Mouse (Mus musculus): ENCODE results near the gene Syt1.

Syt1 gene

DNA sequence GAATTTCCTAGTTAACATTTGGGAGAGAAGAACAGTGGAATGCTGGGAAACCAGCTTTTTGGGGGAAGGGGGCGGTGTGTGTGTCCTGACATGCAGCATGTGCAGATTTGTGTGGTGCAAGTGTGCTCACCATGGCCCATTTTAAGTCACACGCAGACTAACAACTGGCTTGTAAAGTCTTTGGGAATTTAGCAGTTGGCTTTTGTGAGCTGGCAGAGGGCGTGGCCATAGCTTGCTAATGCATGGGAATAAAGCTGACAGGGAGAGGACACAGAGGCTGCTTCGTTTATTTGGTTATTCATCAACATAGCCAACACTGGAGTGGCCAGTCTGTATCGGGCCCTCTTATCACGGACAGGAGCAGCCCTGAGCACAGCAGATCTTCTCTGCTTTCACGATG lies 505.9 kb downstream of the Syt1 start:
- DNase-seq, result no peak

DNA sequence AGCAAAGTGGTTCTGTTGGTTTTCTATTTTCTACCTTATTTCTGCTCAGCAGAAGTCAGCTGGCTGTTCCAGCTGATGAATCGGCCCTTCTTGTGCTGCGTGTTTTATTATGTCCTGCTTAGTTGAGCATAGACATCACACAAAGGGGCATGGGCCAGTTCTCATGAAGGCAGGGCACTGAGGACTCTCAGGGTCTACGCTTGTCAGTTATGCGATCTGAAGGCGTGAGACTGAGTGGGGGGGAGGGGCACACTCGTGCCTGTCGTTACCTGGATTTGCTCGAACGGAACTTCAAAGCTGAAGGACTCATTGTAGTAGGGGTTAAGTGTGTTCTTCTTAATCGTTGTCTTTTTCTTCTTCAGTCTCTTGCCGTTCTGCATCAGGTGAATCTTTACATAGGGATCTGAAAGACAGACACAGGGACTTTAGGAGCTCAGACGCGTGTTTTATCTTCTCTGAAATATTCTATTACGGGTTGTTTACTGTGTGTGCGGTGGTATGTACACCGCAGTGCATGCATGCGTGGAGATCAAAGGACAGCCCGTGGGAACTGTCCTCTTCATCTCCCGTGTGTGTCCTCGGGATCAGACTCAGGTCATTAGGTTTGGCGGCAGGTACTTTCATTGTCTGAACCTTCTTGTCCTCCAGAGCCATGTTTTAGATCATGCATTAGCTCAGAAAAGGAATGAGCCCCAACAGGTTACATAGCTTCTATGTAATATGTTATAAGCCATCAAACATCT lies 506.5 kb downstream of the Syt1 start:
- DNase-seq, result no peak

DNA sequence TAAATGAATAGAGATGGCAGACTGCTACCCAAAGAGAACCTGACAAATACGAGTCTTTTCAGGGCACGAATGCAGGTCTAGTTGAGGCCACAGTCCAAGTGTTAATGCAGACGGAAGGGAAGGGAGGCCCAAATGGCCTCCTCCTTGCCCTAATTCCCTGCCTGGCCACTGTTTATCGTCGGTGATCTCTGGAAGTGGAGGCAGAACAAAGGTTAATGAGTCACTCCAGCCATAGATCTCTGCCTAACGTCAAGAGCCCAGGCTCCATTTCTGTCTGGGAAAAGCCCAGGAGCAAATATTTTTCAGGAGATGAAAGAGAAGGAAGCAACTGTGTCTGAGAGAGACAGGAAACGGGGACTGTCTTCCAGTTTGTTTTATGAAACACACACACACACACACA lies 520.6 kb downstream of the Syt1 start:
- peak; percentile 4 for DNase-seq

DNA sequence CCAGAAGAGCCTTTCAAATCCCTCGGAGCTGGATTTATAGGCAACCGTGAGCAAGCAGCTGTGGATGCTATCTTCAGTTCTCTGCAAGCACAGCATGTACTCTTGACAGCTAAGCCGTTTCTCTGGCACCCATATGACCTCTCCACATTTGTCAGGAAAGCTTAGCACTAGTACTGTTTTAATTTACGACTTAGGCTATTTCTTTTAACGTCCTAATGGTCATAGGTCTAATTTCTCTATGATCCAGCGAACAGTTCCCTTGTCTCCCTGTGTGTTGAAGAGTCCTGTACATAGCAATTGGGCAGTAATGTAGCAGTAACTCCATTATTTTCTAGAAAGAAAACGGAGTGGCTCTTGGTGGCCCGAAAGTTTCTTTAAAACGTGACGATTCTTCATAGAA lies 526.8 kb downstream of the Syt1 start:
- DNase-seq, result no peak

DNA sequence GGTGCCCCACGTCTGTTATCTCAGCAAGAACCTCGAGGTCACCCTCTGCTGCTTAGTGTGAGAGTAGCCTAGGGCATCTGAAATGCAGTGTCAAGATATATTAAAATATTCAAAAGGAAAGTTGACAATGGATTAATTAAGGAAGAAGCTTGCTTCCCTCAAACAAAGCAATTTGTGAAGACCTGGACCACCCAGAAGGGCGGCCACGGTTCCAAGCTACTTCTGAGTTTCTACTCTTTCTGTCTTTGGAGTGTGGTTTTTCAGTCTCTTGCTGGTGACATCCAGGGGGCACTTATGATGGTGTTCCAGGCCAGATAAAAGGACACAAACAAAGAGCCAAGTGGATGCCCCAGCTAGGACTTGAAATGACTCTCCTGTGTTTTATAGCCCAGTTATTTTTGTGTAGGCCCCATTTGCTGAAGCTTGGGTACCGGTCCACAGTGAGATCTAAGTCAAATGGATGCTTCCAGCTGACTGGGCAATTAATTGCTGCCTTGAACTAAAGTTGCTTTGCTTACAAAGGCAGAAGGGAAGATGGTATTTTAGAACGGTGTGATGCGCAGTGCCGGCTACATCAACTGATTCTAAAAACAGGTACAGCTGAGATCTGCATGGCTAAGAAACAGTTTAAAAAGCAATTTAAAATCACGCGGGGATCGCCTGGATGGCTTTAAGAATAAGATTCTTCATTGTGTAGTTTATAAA lies 530.5 kb downstream of the Syt1 start:
- DNase-seq, result no peak

DNA sequence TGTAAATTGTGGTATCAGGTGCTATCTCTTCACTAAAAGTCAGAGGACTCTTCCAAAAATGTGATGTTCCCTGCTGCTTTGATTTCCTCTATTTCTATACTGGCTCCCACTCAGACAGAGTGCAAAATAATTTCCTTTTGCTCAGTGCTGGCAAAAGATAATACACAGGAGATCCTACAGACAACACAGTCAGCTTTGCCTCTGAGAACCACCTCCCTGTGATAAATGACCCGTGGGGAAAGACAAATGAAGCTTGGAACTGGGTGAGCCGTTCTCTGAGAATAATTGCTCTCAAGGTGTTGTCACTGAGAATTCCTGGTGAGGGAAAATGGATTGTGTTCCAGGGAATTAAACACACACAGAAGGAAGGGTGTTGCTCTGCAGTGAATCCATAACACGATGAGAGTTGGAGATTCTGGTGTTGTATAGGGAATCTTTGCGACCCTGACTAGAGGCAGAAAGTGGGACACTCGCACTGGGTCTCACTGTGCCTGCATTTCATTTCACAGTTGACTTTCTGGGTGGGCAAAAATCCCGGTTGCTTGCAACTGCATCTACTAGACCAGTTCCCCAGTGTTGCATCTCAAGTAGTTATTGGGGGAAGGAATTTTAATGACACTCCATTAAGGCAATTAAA lies 540.3 kb downstream of the Syt1 start:
- no peak for DNase-seq

DNA sequence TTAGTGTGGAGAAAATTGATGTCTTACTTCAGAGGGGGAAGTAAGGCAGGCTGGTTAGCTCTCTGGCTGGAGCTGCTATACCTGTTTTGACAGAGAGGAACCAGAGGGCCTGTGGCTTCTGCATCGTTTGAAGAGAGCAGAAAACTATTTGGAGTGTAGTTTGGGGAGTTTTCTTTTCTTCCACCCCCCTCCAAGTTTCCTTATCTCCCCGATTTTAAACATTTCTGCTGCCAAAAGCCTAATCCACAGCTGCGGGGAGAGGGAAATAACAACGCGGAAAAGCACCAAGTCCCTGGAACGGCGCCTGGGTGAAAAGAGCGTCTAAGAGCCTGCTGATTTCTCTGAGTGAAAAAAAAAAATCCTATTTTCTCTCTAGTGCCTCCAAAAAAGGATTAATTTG lies 544.2 kb downstream of the Syt1 start:
- peak; percentile 44 for DNase-seq

DNA sequence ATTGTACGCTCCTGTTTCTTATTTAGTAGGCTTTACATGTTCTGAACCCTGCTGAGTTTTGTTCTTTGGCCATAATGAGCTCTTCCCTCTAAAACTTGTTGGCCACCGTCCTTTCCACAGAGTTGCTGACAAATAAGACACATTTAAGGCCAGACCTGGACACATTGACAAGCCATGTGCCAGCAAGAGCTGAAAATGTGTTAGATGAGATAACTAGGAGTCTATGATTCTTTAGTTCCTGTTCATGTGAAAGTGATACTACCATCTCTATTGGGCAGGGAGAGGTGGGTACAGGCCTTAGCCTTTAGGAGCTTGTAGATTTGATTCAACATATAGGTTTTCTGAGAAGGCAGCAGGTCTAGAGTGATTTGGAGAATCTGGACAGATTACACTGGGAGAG lies 548.9 kb downstream of the Syt1 start:
- no peak for DNase-seq

DNA sequence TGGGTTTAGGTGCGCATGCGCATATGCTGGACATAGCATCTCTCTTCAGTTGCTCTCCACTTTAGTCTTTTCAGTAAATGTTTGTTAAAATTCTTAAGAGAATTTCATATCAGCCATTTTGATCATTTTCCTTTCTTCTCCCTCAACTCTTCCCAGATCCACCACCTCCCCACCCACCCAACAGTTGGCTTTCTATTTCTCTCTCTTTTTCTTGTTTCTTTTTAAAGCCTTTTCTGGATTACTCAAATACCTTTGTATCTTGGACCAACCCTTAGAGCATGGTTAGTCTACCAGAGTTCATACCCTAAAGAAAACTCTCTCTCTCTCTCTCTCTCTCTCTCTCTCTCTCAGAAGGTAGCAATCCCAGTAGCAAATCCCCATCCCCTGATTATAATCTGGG lies 553.7 kb downstream of the Syt1 start:
- no peak for DNase-seq

DNA sequence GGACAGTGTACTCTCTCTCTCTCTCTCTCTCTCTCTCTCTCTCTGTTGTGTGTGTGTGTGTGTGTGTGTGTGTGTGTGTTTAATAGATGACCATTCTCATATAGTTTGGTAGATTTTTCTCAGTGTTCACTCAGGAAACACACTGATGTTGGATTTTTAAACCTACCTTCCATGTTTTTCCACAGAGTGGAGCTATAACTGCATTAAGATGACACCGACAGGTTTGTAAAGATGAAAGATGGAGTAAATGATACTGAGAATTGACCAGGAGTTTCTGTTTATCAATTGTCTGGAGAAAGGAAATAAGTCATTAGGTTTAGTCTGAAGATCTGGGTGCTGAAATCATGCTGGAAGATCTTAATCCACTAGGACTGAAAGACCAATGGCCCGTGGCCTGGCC lies 554.9 kb downstream of the Syt1 start:
- no peak for DNase-seq

DNA sequence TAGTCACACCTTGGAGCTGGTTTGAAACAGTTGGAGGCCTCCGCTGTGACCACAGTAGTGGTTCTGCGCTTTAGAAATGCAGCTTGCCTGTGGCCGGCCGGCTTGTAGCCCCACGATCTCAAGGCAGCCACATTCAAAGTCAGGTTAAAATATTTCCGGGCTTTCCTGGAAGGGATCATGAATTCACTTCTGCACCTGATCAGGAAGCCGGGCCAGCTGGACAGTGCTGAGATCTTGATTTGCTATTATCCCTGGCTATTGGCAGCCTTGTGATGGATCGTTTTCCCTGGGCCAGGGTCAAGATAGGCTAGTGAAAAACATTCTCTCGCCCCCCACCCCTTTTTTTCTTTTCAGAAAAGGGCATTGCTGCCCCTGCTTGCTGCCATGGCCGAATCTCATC lies 555.6 kb downstream of the Syt1 start:
- no peak for DNase-seq

DNA sequence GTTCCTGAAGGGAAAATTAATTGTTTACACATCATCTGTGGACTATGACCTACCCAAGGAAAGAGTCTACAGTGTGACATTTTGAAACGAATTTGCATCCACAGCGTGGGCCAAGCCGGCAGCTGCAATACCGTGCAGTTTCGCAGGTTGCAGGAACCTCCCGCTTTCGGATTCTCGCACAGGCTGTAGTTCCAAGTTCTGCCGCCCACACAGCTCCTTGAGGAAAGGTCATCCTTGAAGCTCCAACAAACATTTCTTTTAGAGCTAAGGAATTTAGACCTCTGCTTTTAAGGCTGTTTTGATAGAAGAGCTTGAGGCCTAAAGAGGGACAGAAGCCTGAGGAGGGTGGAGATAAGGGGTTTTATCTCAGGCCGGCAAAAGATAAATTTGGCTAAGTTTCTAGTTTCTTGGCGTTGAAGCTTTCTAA lies 556.1 kb downstream of the Syt1 start:
- DNase-seq, result no peak

DNA sequence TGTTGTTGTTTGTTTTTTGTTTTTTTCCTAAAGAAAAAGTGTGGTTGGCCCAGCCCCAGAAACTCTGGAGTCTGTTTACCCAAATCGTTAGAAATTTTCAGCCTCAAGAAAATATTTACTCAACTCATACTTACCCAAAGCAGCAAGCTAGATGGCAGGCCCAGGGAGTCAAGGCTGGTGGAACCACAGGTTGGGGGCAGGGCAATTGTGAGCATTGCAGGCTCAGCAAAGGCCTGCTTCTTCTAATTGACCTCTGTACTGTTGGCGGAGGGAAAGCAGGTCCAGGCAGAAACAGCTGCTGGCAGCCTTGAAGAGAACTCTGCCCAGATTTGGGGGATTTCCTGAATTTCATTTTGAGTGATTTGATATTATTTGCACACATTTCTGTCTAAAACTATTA lies 557.2 kb downstream of the Syt1 start:
- no peak for DNase-seq

DNA sequence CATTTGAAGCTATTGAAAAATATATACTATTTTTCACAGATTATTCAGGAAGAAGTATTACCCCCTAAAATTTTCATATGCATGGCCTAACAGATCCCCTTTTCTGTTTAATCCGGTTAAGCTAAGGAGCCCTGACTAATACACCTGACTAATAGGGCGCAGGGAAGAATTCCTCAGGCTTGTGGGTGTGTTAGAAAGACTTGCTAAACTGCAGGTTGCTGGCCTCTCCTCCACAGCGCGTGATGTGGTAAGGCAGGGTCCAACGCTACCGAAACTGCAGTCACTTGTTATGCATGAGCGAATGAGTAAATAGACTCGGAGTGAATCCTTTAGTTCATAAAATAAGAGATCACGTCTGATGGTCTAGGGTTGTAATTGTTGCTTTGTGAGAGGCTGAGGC lies 558.4 kb downstream of the Syt1 start:
- no peak for DNase-seq

DNA sequence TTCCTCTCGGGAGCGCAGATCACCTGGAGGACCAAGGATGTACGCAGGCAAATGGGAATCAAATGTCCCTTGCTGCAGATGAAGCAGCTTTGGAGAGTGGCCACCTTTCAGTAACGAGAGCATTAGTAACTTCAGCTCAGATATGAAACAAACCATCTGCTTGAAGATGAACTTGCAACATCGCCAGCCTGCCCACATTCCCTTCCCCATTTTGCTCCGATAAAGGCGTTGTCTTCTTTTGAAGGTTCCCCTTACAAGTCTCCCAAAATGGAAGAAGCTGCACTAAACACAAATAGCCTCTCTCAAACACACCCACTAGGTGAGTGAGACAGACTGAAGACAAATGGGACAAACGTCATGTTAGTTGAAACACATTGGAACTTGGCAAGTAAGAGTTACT lies 559.3 kb downstream of the Syt1 start:
- no peak for DNase-seq

DNA sequence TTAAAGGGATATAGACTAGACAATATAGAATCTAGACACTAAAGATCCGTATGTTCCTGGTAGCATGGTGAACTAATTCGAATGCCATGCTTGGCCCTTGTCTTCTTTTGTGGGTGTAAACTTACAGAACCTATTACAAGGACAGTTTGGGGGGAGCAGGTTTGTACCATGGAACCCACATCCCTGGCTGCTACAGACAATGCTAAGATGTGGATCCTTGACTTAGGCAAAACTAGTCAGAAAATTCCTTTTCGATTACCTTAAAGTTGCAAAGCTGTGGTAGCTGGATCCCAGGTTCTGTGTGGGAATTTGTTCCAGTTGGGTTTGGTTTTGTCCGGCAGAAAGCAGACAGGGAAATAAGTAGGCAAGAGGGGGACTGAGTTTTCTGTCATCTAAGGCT lies 560.4 kb downstream of the Syt1 start:
- DNase-seq, result no peak

DNA sequence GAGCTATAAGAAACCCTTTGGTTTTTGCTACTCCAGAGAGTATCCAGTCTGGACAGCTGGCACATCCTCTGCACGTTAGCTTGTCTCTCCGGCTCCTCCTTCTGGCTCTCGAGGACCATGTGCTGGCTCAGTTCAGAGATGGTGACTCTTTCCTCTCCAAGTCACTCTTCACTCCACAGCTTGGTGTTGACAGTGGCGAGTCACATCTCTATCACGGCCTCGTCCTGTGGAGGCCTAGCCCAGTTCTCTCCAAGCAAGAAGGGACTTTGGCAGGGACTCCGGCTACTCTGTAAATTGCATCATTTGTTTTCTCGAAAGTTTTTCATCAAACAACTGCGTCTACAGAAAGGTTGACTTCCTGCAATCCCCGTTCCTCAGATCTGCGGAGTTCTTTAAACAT lies 562.4 kb downstream of the Syt1 start:
- peak; percentile 43 for DNase-seq

Measured in lung, postnatal 14 days (tissue).